Mouse (Mus musculus) layer of hippocampus, adult 9-10 months (tissue): Measurements from ENCODE around the gene Tssk2.

Source experiments
- DNase-seq: peaks from one replicate; pipeline ENCODE4 v3.0.0; 2022; ENCODE audit warnings: low spot score

Tssk2 gene

GRCm38 (mm10) chr16:17911052-17911595 is 12.7 kb downstream of the Tssk2 start, which contains the start of gene Ess2:
Ess2 (minus strand) TSS chr16:17911348.
- peak; percentile 91 for DNase-seq

- DNase-seq = no peak
Measured at GRCm38 (mm10) chr16:17914307-17915249, 16.1 kb downstream of the Tssk2 start, which contains the start of gene Gsc2. Gsc2 (minus strand) TSS chr16:17915059.

GRCm38 (mm10) chr16:17920586-17920985 is 22.1 kb downstream of the Tssk2 start:
- no peak for DNase-seq

GRCm38 (mm10) chr16:17921325-17922162 is 23.1 kb downstream of the Tssk2 start:
- peak; percentile 86 for DNase-seq

- peak; percentile 25 for DNase-seq
Measured at GRCm38 (mm10) chr16:17922163-17922538, 23.7 kb downstream of the Tssk2 start.

GRCm38 (mm10) chr16:17927351-17928082 is 29.1 kb downstream of the Tssk2 start:
- DNase-seq = no peak

GRCm38 (mm10) chr16:17928087-17928580 is 29.7 kb downstream of the Tssk2 start, which contains the start of gene Slc25a1:
Slc25a1 (minus strand) TSS chr16:17928219.
- DNase-seq = peak; percentile 36

GRCm38 (mm10) chr16:17928627-17929104 is 30.2 kb downstream of the Tssk2 start:
- no peak for DNase-seq

GRCm38 (mm10) chr16:17929211-17929610 is 30.8 kb downstream of the Tssk2 start:
- no peak for DNase-seq

GRCm38 (mm10) chr16:17929631-17930030 is 31.2 kb downstream of the Tssk2 start:
- DNase-seq = no peak

GRCm38 (mm10) chr16:17931906-17932460 is 33.5 kb downstream of the Tssk2 start:
- no peak for DNase-seq

GRCm38 (mm10) chr16:17933594-17934444 is 35.4 kb downstream of the Tssk2 start:
- DNase-seq = no peak

GRCm38 (mm10) chr16:17934445-17934910 is 36.0 kb downstream of the Tssk2 start:
- no peak for DNase-seq

GRCm38 (mm10) chr16:17936776-17937175 is 38.3 kb downstream of the Tssk2 start:
- DNase-seq = no peak

GRCm38 (mm10) chr16:17938187-17938586 is 39.8 kb downstream of the Tssk2 start:
- DNase-seq = no peak

- DNase-seq = no peak
Measured at GRCm38 (mm10) chr16:17938821-17939220, 40.4 kb downstream of the Tssk2 start.

GRCm38 (mm10) chr16:17939255-17939751 is 40.9 kb downstream of the Tssk2 start:
- DNase-seq = no peak

- DNase-seq = no peak
Measured at GRCm38 (mm10) chr16:17943466-17943865, 45.0 kb downstream of the Tssk2 start.

- DNase-seq = no peak
Measured at GRCm38 (mm10) chr16:17945081-17945831, 46.8 kb downstream of the Tssk2 start.
